Mouse (Mus musculus) left cerebral cortex, postnatal 10 days (tissue): ENCODE measurements around the gene Rnf169. TPM values are rescaled to one million over a fixed set of nuclear protein-coding genes. Genes with fewer than 3 reads are reported as not detected.

Source experiments
- DNase-seq, 2 experiments: peaks; one replicate each; pipeline ENCODE4 v3.0.0; 2021 to 2022; ENCODE audit warnings: low spot score in 2 of 2, mixed read lengths in 1 of 2; ENCODE audit errors: extremely low spot score in 1 of 2
- intact Hi-C: fragments of 180-260 bp; cut with DNase I; formaldehyde crosslinking; loops from one replicate; pipeline ENCODE4 v1.15.1; 2025
- total RNA-seq, 2 experiments: library from RNA; stranded (reverse); gene quantifications; 2 replicates each; pipeline ENCODE4 v1.2.3; 2021

The Rnf169 gene
- total RNA-seq: 10 to 100 TPM; 38.3 to 39.4 TPM

DNA sequence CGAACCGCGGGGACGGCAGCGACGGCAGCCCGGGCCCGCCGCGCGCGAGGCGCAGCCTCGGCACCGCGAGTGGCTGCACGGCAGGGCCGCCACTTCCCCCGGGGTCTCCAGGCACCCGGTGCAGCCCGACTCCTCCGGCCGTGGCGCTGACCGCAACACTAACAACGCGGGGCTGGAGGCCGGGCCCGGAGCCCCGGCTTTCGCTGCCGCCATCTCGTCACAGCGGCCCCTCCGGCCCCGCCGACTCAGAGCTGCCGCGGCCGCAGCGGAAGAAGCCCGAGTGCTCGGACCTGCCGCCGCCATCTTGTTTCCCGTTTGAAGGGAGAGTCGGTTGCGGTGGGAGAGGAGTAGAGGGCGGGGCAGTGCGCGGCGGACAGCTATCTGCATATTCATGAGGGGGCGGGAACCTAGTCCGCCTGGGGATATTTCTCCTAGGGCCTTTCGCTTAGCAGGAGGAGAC is at the start of gene Rnf169:
TSS of gene Rnf169 (minus strand) at position 317 of the 460 bp plus-strand sequence.
- intact Hi-C loops: loop anchor here (5.0 kb wide), 1 partner anchor 53 kb away; no protein-coding TSS in a partner anchor

DNA sequence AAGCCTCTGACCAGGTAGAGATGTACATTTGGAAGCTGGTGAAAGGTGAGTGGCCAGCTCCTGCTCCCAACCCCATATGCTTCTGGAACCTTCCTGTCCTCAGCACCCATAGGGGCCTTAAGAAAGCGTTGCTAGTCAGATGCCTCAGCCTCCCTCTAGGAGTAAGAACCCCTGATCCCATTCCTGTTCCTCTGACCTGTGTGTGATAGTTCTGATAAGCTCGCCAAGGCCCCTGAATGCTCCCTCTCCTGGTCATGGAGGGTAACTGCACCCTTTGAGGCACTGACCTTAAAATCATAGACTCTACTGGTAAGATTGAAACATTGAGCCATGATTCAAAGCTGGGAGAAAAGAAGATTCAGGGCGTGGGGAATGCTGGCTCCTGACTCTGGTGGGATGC is 49.1 kb upstream of the Rnf169 start:
- DNase-seq: no peak
- intact Hi-C loops: no loop called here

More for the DNA sequence above, at the start of gene Rnf169:
- DNase-seq: peak; percentile 92 to 96

DNA sequence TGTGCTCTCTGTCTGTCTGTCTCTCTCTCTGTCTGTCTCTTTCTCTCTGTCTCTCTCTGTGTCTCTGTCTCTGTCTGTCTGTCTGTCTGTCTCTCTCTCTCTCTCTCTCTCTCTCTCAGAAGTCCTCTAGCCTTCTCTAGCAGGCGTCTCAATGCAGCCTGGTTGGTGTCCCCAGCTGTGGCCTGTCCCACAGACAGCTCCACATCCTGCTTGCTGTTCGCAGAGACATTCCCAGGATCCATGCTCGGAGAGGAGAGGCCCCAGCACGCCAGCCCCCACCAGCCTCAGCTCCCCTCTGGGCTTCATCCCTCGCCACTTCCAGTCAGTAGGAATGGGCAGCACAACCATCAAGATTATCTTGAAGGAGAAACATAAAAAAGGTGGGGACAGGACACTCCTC is 47.1 kb upstream of the Rnf169 start:
- no peak for DNase-seq
- intact Hi-C loops: no loop called here

GRCm38 (mm10) chr7:100017056-100017455 is 36.8 kb upstream of the Rnf169 start:
- intact Hi-C loops: no loop called here
- no peak for DNase-seq

DNA sequence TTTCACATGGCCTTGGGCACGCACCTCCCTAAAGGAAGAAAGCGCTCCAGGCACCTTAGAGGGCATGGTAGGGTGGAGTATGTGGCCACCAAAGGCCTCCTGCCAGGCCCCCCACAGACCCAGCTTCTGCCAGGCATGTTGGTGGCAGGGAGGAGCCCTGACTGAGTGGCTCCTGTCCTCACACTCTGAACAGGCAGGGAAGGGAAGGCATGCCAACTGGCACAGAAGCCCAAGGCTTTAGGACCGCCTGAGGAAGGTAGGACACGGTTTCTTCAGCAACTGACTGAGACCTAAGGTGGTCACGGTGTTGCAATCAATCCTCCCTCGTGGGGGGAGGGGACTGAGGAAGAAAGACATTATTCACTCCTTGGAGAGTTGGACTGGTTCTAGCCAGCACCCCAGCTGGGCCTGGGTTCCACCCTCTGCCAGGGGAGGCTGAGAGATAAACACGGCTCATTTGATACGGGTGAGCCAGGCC is 33.9 kb upstream of the Rnf169 start:
- intact Hi-C loops: no loop called here
- DNase-seq: no peak

DNA sequence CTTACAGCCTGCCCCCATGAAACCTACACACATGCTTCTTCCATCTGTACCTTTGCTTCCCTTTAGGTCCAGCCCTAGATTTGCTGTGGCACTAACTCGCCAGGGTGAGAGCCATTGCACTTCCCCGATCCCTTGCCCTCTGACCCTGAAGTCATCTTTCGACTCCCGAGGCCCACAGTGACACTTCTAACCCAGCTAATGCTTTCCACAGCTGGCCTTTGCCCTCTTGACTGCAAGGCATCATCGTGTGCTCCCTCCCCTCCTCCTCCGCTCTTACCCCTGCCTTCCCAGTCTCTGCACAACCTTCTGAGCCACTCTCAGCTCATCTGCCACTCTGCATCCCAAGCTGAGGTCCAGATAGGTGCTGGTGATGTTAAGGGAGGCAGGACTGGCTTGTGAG is 32.3 kb upstream of the Rnf169 start:
- intact Hi-C loops: no loop called here
- no peak for DNase-seq

DNA sequence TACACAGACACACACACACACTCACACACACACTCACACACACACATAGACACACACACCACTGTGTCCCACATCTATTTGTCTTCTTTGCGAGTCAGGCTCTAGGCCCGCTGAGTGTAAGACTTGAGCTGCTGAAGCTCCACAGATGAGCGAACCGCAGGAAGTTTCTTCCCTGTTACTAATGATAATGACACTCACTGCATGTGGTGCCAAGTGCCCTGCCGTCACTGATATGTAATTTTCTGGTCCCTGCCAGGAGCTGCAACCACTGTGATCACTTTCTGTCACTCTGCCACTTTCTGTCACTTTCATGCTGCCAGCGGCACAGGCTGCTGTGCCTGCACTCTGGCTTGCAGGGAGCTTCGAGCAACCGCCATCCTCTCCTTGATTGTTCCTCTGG is 31.8 kb upstream of the Rnf169 start:
- no peak for DNase-seq
- intact Hi-C loops: no loop called here

- intact Hi-C loops: no loop called here
- DNase-seq: no peak
These were observed 30.5 kb upstream of the Rnf169 start for GRCm38 (mm10) chr7:100010711-100011110.

DNA sequence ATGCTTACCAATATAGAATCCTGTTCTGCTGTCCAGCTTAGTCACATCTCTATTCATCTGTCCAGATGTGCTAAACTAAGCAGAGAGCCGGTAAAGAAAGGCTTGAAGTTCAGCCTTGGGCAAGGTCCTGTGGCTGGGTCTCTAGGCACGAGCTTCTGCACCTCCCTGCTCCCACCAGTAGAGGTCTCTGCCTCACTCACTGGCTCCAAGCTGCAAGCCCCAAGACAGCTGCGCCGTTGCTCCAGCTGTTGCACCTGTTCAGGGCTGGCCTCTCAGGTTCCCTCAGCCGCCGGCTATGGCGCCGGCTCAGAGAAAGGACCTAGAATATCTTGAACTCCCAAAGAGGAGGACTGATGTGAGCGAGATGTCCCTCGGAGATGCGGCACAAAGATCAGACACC is 29.4 kb upstream of the Rnf169 start:
- intact Hi-C loops: loop anchor here (5.0 kb wide), 1 partner anchor 98 kb away; no protein-coding TSS in a partner anchor
- DNase-seq: peak; percentile 13 to 62

GRCm38 (mm10) chr7:100008765-100009164 is 28.5 kb upstream of the Rnf169 start:
- DNase-seq: no peak
- intact Hi-C loops: loop anchor here (5.0 kb wide), 1 partner anchor 99 kb away; no protein-coding TSS in a partner anchor

- no peak for DNase-seq
- intact Hi-C loops: loop anchor here (5.0 kb wide), 1 partner anchor 101 kb away; no protein-coding TSS in a partner anchor
These were observed 26.2 kb upstream of the Rnf169 start for GRCm38 (mm10) chr7:100006411-100006810.

DNA sequence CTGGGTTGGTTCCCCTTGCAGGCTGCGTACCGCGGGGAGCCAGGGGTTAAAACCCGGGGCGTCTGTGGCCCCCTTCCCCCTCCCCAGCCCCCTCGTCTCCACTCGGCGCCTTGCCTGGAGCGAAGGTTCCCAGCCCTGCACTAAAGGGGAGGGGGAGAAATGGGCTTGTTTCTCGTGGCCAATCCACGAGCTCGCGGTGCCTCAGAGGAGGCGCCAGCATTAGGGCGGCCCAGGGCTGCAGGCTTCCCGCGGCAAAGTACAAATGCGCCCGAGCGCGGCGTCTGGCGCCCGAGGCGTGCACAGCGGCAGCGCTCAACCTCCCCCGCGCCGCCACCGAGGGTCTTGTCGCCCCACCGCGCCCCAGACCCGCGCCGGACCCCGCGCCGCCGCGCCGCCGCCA is 25.5 kb upstream of the Rnf169 start, which contains the start of gene Chrdl2:
TSS of gene Chrdl2 (plus strand) at position 383 of the 400 bp plus-strand sequence.
- DNase-seq: peak; percentile 40 to 54
- intact Hi-C loops: loop anchor here (5.0 kb wide), 1 partner anchor 102 kb away; no protein-coding TSS in a partner anchor

GRCm38 (mm10) chr7:100003781-100004180 is 23.5 kb upstream of the Rnf169 start:
- no peak for DNase-seq
- intact Hi-C loops: no loop called here

DNA sequence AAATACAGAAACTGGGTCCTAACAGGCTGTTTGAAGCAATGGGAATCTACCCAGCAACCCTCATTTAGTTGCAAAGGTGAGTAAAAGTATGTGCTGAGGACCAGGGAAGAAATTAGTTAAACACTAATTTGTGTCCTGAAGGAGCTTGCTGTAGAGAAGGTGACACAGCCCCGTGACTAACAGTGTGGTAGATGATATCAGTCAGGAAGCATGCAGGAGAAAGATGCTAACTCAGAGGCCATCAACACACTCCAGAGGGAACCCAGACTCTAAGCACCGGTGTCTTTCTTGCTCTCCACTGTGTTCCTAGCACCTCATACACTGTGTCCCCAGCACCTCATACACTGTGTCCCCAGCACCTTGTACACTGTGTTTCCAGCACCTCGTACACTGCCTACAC is 18.4 kb upstream of the Rnf169 start:
- intact Hi-C loops: no loop called here
- DNase-seq: no peak

- DNase-seq: no peak
- intact Hi-C loops: no loop called here
These were observed 14.9 kb upstream of the Rnf169 start for GRCm38 (mm10) chr7:99995186-99995585.

DNA sequence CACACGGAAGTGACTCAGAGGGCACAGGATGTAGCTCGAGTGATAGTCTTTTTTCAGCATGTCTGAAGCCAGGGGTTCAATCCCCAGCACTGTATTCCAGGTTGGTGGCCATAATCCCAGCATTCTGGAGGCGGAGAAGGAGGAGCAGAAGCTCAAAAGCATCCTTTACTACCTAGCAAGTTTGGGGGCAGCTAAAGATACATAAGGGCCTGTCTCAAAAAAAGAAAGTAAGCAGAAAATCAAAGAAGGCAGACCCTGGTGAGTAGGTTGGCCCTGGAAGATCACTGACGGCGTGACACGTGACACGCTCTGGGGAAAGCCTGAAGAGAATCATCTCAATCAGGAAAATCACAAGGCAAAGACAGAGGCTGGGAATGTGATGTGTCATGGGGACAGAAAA is 12.9 kb upstream of the Rnf169 start:
- intact Hi-C loops: no loop called here

DNA sequence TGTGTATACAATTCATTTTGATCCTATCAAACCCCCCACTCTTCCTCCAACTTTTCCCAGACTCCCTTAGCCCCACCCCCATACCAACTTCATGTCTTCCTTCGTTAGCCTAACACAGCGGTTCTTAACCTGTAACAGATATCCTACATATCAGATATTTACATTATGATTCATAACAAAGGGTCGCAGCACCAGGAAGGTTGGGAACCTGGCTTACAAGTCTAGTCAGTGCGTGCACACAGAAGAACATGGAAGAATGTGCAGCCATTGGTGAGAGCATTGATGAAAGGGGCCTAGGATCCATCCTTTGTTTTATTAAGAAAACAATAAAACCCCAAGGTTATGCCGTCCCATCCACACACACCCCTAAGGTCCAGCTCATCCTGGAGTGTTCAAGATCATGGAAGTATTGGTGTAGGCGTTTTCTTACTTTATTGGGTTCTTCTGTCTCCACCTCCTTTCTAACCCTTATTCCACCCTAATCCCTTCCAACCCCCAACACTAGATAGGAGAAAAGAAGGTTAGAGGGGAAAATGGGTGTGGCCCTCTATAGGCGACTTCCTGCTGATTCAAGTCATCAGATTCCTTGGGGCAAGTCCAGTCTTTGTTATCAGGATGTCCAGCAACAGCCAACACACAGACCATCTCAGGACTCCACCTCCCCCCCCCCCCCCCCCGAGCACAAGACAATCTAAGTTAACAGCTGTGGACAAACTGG is 10.9 kb upstream of the Rnf169 start:
- intact Hi-C loops: no loop called here
- no peak for DNase-seq

More for the DNA sequence above, 12.9 kb upstream of the Rnf169 start:
- no peak for DNase-seq

GRCm38 (mm10) chr7:99989844-99990760 is 9.9 kb upstream of the Rnf169 start:
- DNase-seq: peak in 1 of 2 experiments; percentile 60
- intact Hi-C loops: loop anchor here (2.0 kb wide), 1 partner anchor 119 kb away; no protein-coding TSS in a partner anchor

- peak; percentile 71 to 78 for DNase-seq
- intact Hi-C loops: loop anchor here (2.0 kb wide), 1 partner anchor 120 kb away; no protein-coding TSS in a partner anchor
These were observed 8.5 kb upstream of the Rnf169 start for GRCm38 (mm10) chr7:99988725-99989124.
